Comparison of ENCODE assay signal across 17 mouse cellular contexts in genomic region chr5:127548136-127548535, GRCm38 (mm10).
"Had no signal": no experiment of that assay in that cellular context is flagged by ENCODE, and none has a peak within 500 bp of the region (broad histone marks: within the 10 kb centered on the region; RNA-seq: fewer than 3 reads in every experiment).

No protein-coding gene starts in this region.

- H3K9me3 ChIP-seq: limb, embryonic 12.5 days; lung, embryonic 15.5 days; midbrain, embryonic 12.5 days; neural tube, embryonic 12.5 days; stomach, embryonic 15.5 days had no signal

- H3K27me3 ChIP-seq: limb, embryonic 12.5 days; liver, embryonic 13.5 days; lung, embryonic 15.5 days; megakaryocyte, embryonic 14.5 days; midbrain, embryonic 12.5 days; neural tube, embryonic 12.5 days; stomach, embryonic 15.5 days had no signal

- H3K4me2 ChIP-seq: limb, embryonic 12.5 days; liver, embryonic 13.5 days; lung, embryonic 15.5 days; midbrain, embryonic 12.5 days; neural tube, embryonic 12.5 days; stomach, embryonic 15.5 days had no signal

- H3K4me3 ChIP-seq: limb, embryonic 12.5 days; liver, embryonic 13.5 days; lung, embryonic 15.5 days; megakaryocyte, embryonic 14.5 days; midbrain, embryonic 12.5 days; myocyte; neural tube, embryonic 12.5 days; stomach, embryonic 15.5 days had no signal

- DNase-seq: kidney, adult 8-10 months; kidney, postnatal 25 days; liver; liver, embryonic 13.5 days; liver, postnatal 0 days; lung, postnatal 14 days; right cerebral cortex, postnatal 14 days; thymus, adult 2 months; thymus, postnatal 25 days had no signal

- H3K27ac ChIP-seq: limb, embryonic 12.5 days; liver, embryonic 13.5 days; lung, embryonic 15.5 days; macrophage; midbrain, embryonic 12.5 days; neural tube, embryonic 12.5 days; stomach, embryonic 15.5 days had no signal

- ATAC-seq: liver, postnatal 0 days had no signal

- H3K4me1 ChIP-seq: limb, embryonic 12.5 days; liver, embryonic 13.5 days; lung, embryonic 15.5 days; megakaryocyte, embryonic 14.5 days; midbrain, embryonic 12.5 days; neural tube, embryonic 12.5 days; stomach, embryonic 15.5 days had no signal

- H3K36me3 ChIP-seq: liver, embryonic 13.5 days; lung, embryonic 15.5 days; midbrain, embryonic 12.5 days; neural tube, embryonic 12.5 days; stomach, embryonic 15.5 days had no signal

- H3K9ac ChIP-seq: limb, embryonic 12.5 days; liver, embryonic 13.5 days; liver, postnatal 0 days; lung, embryonic 15.5 days; midbrain, embryonic 12.5 days; neural tube, embryonic 12.5 days; stomach, embryonic 15.5 days had no signal
